Mouse (Mus musculus): ENCODE results near the gene Wdr78.

Wdr78 gene

GRCm38 (mm10) chr4:103114184-103115111 lies at the start of gene Wdr78, which contains the start of gene Mier1:
Wdr78 (minus strand) TSS chr4:103114555.
Mier1 (plus strand) TSS chr4:103114390.
- DNase-seq (ENCODE audit: low read depth): peak; percentile 86

DNA sequence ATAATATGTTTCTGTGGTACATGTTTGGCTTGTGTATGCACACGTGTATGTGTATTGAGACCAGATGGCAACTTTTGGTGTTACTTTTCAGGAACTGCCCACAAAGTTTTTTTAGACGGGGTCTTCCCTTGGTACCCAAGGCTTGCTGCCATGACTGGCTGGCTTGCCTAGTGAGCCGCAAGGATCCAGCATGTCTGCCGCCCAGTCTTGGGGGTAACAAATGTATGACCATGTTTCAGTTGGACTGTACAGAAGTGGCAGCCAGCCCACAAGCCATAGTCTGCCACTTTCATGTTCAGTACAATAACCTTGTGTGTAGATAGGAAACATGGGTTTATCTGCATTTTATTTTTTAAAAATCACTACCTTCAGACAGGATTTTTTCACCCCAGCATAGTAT lies 44.4 kb upstream of the Wdr78 start:
- DNase-seq (ENCODE audit: low read depth): no peak

- no peak for DNase-seq (ENCODE audit: low read depth)
Measured at GRCm38 (mm10) chr4:103151946-103152345, 37.6 kb upstream of the Wdr78 start.

DNA sequence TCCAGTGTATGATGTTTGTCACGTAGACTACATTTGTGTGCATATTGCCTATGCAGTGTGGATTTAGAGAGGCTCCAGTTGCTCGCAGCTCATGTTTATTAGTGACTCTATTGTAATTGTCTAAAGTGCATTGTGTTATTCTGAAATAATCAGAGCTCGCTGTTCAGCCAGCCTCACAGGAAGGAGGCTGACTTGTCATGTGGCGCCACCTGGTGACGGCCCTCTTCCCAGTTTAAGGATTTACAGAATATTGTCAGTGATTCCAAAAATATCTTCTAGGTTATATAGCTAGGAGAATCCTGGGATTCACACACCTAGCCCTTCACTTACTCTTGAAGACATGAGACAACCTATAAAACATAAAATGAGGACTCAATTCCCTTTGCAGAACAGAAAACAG lies 32.0 kb upstream of the Wdr78 start:
- peak; percentile 40 for DNase-seq (ENCODE audit: low read depth)

DNA sequence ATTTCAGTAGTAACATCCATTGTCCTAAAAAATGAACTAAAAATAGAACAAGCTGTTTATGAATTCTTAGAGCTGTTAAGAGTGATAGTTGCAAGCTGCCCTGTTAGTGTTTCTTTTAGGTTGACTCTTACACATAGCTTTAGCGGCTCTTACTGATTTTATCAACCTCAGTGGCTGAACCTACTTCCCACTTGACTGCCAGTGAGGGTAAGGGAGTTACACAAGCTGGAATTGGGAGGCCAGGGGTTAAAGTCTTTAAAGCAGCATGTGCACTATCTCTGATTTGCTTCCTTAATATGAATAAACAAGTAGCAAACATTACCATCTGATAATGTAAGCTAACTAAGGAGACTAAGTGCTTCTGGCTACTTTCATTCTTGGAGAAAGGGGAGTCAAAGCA lies 22.6 kb upstream of the Wdr78 start:
- no peak for DNase-seq (ENCODE audit: low read depth)

- DNase-seq (ENCODE audit: low read depth): no peak
Measured at GRCm38 (mm10) chr4:103126533-103126932, 12.2 kb upstream of the Wdr78 start.

GRCm38 (mm10) chr4:103123606-103124005 lies 9.3 kb upstream of the Wdr78 start:
- no peak for DNase-seq (ENCODE audit: low read depth)

- no peak for DNase-seq (ENCODE audit: low read depth)
Measured at GRCm38 (mm10) chr4:103123086-103123485, 8.7 kb upstream of the Wdr78 start.

GRCm38 (mm10) chr4:103120874-103121389 lies 6.6 kb upstream of the Wdr78 start:
- DNase-seq (ENCODE audit: low read depth): no peak

DNA sequence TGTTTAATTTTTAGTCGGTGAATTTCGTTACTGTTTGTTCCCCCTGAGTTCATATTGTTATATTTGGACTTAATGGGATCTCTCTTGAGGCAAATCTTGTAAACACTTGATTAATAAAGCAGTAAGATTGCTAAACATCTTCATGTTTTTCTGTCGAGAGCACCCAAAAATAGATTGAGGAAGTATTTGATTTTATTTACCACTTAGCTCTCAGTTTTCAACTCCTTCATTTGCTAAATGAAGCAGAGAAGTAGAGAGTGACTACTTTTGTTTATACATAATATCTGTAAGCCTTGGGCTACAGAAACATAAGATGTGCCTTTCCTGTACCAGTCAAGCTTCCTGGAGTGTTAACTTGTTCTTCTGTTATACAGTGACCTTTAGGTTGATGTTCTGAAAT lies 6.0 kb upstream of the Wdr78 start:
- no peak for DNase-seq (ENCODE audit: low read depth)

DNA sequence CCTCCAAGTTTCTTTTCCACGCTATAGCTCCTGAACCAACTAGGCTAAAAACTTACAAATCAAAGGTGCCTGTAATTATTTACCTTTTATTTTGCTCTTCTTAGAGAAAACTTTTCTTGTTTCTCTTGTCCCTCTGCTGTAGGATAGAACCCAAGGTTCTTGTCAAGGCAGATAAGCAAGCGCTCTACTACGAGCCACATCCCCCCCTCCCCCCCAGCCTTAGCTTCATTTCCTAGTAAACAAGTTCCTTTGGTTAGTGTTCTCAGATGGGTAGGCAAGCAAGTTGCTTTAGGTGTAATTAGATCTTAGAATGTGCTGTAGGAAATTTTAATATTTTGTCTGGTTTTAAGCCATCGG lies 5.7 kb upstream of the Wdr78 start:
- DNase-seq (ENCODE audit: low read depth): no peak

GRCm38 (mm10) chr4:103119229-103120027 lies 5.1 kb upstream of the Wdr78 start:
- DNase-seq (ENCODE audit: low read depth): no peak

DNA sequence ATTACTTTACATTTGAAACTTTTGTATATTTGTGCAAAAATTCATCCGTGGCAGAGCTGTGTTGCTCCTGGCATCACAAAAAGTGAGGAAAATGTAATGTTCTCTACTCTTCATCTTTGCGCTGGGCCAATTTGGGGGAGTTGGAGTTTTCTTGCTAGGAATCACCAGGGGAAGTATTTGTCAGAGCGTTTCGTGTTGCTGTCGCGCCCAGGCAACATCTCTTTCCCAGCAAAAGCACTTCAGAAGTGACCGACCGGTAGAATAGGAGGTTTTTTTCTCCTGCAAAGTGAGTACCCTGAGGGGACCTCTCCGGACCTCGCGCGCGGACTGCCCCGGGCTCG lies 4.5 kb upstream of the Wdr78 start:
- DNase-seq (ENCODE audit: low read depth): no peak

GRCm38 (mm10) chr4:103113402-103113801 lies 953 bp downstream of the Wdr78 start:
- DNase-seq (ENCODE audit: low read depth): no peak

DNA sequence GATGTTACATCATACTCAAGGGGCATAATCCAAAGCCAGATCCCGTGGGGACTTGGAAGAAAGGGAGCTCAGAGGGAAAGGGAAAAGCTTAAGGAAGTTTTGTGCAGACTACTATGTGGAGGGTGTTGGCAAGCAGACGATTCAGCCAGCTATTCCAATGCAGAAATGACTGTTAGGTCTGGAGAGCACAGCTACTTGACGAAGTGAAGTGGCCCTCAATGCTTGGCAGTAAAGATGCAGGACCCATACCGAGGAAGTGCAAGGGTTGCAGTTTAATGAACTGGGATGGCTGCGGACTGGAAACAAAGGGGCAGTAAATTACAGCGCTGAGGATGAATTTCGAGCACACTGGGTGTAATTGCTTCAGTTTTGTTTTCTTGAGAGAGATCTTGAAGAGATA lies 1.7 kb downstream of the Wdr78 start:
- no peak for DNase-seq (ENCODE audit: low read depth)

DNA sequence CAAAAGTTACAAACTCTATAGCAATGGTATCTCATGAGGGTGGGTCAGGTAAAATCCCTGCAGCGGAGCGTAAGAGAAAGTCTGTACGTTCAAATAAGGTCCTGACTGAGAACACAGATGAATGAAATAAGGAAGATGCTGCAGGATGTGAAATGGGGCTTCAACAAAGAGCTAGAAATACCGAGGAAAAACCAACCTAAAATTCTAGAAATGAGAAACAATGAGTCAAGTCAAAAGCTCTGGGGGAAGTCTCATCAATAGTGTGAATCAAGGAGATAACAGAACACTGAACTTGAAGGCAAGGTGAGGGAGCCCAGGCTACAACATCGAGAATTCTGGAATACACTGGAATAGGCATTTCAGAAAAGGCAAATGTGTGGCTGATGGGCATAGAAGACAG lies 15.8 kb downstream of the Wdr78 start:
- no peak for DNase-seq (ENCODE audit: low read depth)

- no peak for DNase-seq (ENCODE audit: low read depth)
Measured at GRCm38 (mm10) chr4:103095921-103096320, 18.4 kb downstream of the Wdr78 start.

DNA sequence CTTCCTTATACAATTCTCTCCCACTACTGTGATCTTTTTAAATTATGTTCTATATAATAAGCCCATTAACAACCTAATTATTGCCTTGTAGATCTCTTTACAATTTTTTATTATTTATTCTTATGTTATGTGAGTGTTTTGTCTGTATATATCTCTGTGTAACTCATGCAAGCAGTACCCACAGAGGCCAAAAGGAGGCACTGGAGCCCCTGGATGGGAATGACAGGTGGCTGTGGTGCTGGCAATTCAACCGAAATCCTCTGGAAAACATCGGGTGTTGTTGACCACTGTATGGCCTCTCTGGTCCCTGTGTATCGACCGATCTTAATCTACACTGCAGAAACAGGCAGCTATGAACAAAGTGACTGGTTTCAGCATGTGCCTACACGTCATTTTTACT lies 29.1 kb downstream of the Wdr78 start:
- DNase-seq (ENCODE audit: low read depth): no peak

DNA sequence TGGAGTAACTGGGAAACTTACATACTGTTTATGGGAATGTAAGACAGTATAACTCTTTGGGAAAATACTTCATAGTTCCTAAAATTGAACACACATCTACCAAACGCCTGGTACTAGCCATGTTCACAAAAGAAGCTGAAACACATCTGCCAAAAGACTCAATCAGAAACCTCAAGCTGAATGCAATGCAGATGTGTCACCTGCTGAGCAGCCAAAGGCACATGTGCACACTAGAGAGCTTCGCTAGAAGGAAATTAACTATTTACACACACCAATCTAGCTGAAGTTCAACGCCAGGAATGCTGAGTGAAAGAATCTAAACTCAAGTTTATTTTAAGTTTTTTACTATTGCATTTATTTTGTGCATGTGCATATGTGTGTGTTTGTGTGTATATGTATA lies 43.7 kb downstream of the Wdr78 start:
- DNase-seq (ENCODE audit: low read depth): no peak

DNA sequence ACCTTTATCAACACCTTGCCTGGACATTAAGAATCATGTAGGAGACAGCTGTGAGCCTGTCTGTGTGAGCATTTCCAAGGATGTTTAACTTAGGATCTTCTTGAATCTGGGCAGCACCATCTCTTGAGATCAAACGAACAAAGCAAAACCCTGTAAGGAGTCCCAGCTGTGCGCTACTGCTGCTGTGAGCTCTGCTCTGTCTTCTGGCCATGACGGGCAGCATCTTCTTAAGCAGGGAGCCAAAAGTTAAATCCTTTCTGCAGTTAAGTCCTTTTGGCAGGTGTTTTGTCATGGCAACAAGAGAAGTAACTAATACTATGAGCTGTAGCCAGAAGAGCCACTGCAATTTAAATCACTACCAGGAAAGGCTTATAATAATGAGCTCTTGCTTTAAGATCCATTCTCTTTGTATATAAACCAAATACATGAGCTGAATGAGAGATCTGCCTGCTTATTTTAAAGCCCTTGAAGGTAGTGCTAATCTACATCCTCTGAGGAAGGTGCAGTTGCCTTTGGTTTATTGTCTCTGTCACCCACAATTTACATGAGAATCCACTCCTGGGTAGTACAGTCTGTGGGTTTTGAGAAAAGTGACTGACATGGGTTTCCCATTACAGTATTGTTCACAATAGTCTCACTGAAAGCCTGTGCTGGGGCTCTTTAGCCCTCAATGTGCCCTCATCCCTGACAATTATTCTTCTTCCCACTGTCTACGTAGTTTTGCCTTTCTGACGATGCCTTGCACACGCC lies 46.3 kb downstream of the Wdr78 start:
- no peak for DNase-seq (ENCODE audit: low read depth)

DNA sequence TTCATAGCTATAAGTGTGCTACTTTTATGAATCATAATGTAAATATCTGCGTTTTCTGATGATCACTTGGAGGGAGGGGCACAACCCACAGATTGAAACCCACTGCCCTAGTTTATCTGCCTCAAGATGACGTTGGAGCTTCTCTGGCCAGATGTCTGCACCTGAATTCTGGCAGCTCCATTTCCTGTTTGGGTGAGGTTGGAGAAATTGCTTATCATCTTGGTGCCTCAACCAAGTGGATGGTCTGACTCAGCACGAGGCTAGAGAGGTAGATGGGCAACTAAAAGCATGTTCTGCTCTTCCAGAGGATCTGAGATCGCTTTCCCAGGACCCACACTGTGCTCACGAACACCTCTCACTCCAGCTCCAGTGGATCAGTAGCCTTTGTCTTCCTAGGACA lies 49.4 kb downstream of the Wdr78 start:
- DNase-seq (ENCODE audit: low read depth): no peak

GRCm38 (mm10) chr4:103064421-103064820 lies 49.9 kb downstream of the Wdr78 start:
- DNase-seq (ENCODE audit: low read depth): no peak

Measured in c-Kit-positive CD71-negative TER-119-negative erythroid progenitor cells, embryonic 14.5 days (primary cell).